Mouse (Mus musculus): ENCODE measurements around the gene Tnf. TPM values are rescaled to one million over a fixed set of nuclear protein-coding genes. Genes with fewer than 3 reads are reported as not detected.
A peak's percentile ranks its signal among the peaks of the same experiment; 100 is the strongest.

Tnf gene
- polyA plus RNA-seq, 1 experiment from 2014 or later: not detected

DNA sequence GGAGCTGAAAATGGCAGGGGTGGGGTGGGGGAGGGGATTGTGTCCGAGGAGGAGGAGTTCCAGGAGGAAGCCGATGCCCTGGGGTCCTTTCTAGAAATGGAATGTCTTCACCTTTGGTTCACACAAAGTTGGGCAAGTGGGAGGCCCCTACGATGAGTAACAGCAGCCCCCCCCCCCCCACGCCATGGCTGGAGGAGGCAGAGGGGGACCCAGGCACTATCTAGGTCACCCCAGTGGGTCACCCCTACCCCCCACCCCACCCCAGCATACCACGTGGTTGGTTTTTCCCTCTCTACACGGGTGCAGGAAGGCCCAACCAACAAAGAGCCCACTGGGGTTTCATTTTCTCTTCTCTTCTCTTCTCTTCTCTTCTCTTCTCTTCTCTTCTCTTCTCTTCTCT is 4.7 kb downstream of the Tnf start:
- H3K27ac ChIP-seq (replicated peaks in 1 of 2; ENCODE audit: control insufficient read depth in 1 of 2, insufficient read depth in 1 of 2, low read depth in 2 of 2, low read length in 2 of 2): no peak overlapping the region
- ATAC-seq (ENCODE audit: insufficient number of reproducible peaks, insufficient read depth, low FRiP score, low read depth): no peak
- no peaks in the 10 kb centered on the region for H3K9me3 ChIP-seq (ENCODE audit: control insufficient read depth, low read length)
- H3K9ac ChIP-seq (ENCODE audit: low read length): no peak overlapping the region
- peaks cover 5 to 11% of the 10 kb centered on the region in 2 experiments; a peak in 3 of 4 replicates for H3K4me1 ChIP-seq (ENCODE audit: control insufficient read depth in 2 of 2, insufficient read depth in 2 of 2, low read length in 2 of 2)
- H3K36me3 ChIP-seq (ENCODE audit: control insufficient read depth, insufficient read depth, low read length): no peaks in the 10 kb centered on the region
- no peak overlapping the region for H3K4me2 ChIP-seq (ENCODE audit: low read length)
- H3K4me3 ChIP-seq (ENCODE audit: control insufficient read depth in 1 of 2, insufficient read depth in 1 of 2, low read depth in 1 of 2, low read length in 2 of 2): no peak overlapping the region
- 36% methylated on average over 6 of the region's 6 CpGs for WGBS
- peaks cover 76% of the 10 kb centered on the region for H3K27me3 ChIP-seq (ENCODE audit: control insufficient read depth, insufficient read depth, low read length)

- Histone ChIP-seq H3K4me1 (ENCODE audit: control insufficient read depth in 2 of 2, insufficient read depth in 2 of 2, low read length in 2 of 2) (peaks cover 5 to 11% of the 10 kb centered on the region in 2 experiments; a peak in 3 of 4 replicates), H3K4me3 (ENCODE audit: control insufficient read depth in 1 of 2, insufficient read depth in 1 of 2, low read depth in 1 of 2, low read length in 2 of 2) (peak overlapping the region; percentile 35 to 45), H3K9me3 (ENCODE audit: control insufficient read depth, low read length) (no peaks in the 10 kb centered on the region), H3K36me3 (ENCODE audit: control insufficient read depth, insufficient read depth, low read length) (no peaks in the 10 kb centered on the region), H3K4me2 (ENCODE audit: low read length) (peak overlapping the region; percentile 84), H3K27me3 (ENCODE audit: control insufficient read depth, insufficient read depth, low read length) (peaks cover 69% of the 10 kb centered on the region), H3K9ac (ENCODE audit: low read length) (peak overlapping the region; percentile 65; the same call in 1 of the 2 replicates), H3K27ac (replicated peaks in 1 of 2; ENCODE audit: control insufficient read depth in 1 of 2, insufficient read depth in 1 of 2, low read depth in 2 of 2, low read length in 2 of 2) (no peak overlapping the region)
- 22% methylated on average over 9 of the region's 9 CpGs for WGBS
- no peak for ATAC-seq (ENCODE audit: insufficient number of reproducible peaks, insufficient read depth, low FRiP score, low read depth)
Observed at GRCm38 (mm10) chr17:35196321-35196641, 5.5 kb downstream of the Tnf start.

GRCm38 (mm10) chr17:35195631-35196320 is 6.0 kb downstream of the Tnf start:
- no peaks in the 10 kb centered on the region for H3K36me3 ChIP-seq (ENCODE audit: control insufficient read depth, insufficient read depth, low read length)
- 2% methylated on average over 66 of the region's 66 CpGs for WGBS
- peak overlapping the region; percentile 84 for H3K4me2 ChIP-seq (ENCODE audit: low read length)
- peaks cover 64% of the 10 kb centered on the region for H3K27me3 ChIP-seq (ENCODE audit: control insufficient read depth, insufficient read depth, low read length)
- H3K27ac ChIP-seq (replicated peaks in 1 of 2; ENCODE audit: control insufficient read depth in 1 of 2, insufficient read depth in 1 of 2, low read depth in 2 of 2, low read length in 2 of 2): no peak overlapping the region
- no peaks in the 10 kb centered on the region for H3K9me3 ChIP-seq (ENCODE audit: control insufficient read depth, low read length)
- peak overlapping the region; percentile 65 for H3K9ac ChIP-seq (ENCODE audit: low read length)
- ATAC-seq (ENCODE audit: insufficient number of reproducible peaks, insufficient read depth, low FRiP score, low read depth): peak; percentile 41; the same call in 1 of the 2 replicates
- peak overlapping the region; percentile 35 to 45 for H3K4me3 ChIP-seq (ENCODE audit: control insufficient read depth in 1 of 2, insufficient read depth in 1 of 2, low read depth in 1 of 2, low read length in 2 of 2)
- peaks cover 5 to 11% of the 10 kb centered on the region in 2 experiments; a peak in 3 of 4 replicates for H3K4me1 ChIP-seq (ENCODE audit: control insufficient read depth in 2 of 2, insufficient read depth in 2 of 2, low read length in 2 of 2)

DNA sequence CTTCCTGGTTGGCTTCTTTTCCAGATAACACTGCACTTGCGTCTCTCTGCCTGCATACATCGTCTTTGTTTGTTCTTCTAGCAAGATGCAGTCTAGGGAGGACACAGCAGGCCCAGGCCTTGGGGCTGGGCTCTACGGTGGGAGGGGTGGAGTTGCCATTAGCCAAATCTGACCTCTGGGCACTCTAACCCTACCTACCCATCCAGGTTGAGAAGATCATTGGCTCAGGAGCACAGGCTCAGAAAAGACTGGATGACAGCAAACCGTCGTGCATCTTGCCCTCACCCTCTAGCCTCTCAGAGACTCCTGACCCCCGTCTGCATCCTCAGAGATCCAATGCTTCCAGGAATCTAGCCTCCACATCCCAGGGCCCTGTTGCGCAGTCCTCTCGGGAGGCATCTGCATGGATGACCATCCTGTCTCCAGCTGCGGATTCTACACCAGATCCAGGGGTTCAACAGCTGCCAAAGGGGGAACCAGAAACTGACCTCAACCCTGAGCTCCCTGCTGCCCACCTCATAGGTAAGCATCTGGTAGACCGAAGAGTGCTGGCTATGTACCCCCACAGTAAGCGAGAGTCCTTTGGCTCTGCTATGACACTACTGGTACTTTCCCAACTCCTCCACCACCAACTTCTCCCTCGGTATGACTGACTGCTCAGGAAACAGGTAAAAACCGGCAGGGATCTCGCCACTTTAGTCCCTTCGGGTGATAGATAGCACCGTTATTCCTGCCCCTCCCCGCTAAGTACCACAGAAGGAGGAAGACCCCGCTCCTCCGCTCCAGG is 6.8 kb downstream of the Tnf start:
- Histone ChIP-seq H3K27me3 (ENCODE audit: control insufficient read depth, insufficient read depth, low read length) (peaks cover 57% of the 10 kb centered on the region), H3K27ac (replicated peaks in 1 of 2; ENCODE audit: control insufficient read depth in 1 of 2, insufficient read depth in 1 of 2, low read depth in 2 of 2, low read length in 2 of 2) (no peak overlapping the region), H3K9me3 (ENCODE audit: control insufficient read depth, low read length) (no peaks in the 10 kb centered on the region), H3K4me3 (ENCODE audit: control insufficient read depth in 1 of 2, insufficient read depth in 1 of 2, low read depth in 1 of 2, low read length in 2 of 2) (peak overlapping the region; percentile 35 to 45), H3K9ac (ENCODE audit: low read length) (peak overlapping the region; percentile 65), H3K4me2 (ENCODE audit: low read length) (peak overlapping the region; percentile 84), H3K4me1 (ENCODE audit: control insufficient read depth in 2 of 2, insufficient read depth in 2 of 2, low read length in 2 of 2) (peaks cover 5 to 11% of the 10 kb centered on the region in 2 experiments; a peak in 3 of 4 replicates), H3K36me3 (ENCODE audit: control insufficient read depth, insufficient read depth, low read length) (no peaks in the 10 kb centered on the region)
- ATAC-seq (ENCODE audit: insufficient number of reproducible peaks, insufficient read depth, low FRiP score, low read depth): no peak
- WGBS: 28% methylated on average over 19 of the region's 19 CpGs

- no peaks in the 10 kb centered on the region for H3K36me3 ChIP-seq (ENCODE audit: control insufficient read depth, insufficient read depth, low read length)
- H3K9ac ChIP-seq (ENCODE audit: low read length): no peak within 1 kb of the TSS; the same call in 1 of the 2 replicates
- H3K4me1 ChIP-seq (ENCODE audit: control insufficient read depth in 2 of 2, insufficient read depth in 2 of 2, low read length in 2 of 2): peaks cover 5 to 11% of the 10 kb centered on the region in 2 experiments; a peak in 3 of 4 replicates
- no peaks in the 10 kb centered on the region for H3K9me3 ChIP-seq (ENCODE audit: control insufficient read depth, low read length)
- peaks cover 49% of the 10 kb centered on the region for H3K27me3 ChIP-seq (ENCODE audit: control insufficient read depth, insufficient read depth, low read length)
- H3K4me3 ChIP-seq (ENCODE audit: control insufficient read depth in 1 of 2, insufficient read depth in 1 of 2, low read depth in 1 of 2, low read length in 2 of 2): peak within 1 kb of the TSS in 1 of 2 experiments; percentile 45; a peak in 2 of 4 replicates
- WGBS: 51% methylated on average over 28 of the region's 28 CpGs
- peak within 1 kb of the TSS; percentile 84 for H3K4me2 ChIP-seq (ENCODE audit: low read length)
- no peak for ATAC-seq (ENCODE audit: insufficient number of reproducible peaks, insufficient read depth, low FRiP score, low read depth)
- no peak within 1 kb of the TSS for H3K27ac ChIP-seq (replicated peaks in 1 of 2; ENCODE audit: control insufficient read depth in 1 of 2, insufficient read depth in 1 of 2, low read depth in 2 of 2, low read length in 2 of 2)
Observed at GRCm38 (mm10) chr17:35193881-35194843, 7.6 kb downstream of the Tnf start, which contains the start of gene Ltb. Ltb (plus strand) TSS chr17:35194439.

- no peak overlapping the region for H3K27ac ChIP-seq (replicated peaks in 1 of 2; ENCODE audit: control insufficient read depth in 1 of 2, insufficient read depth in 1 of 2, low read depth in 2 of 2, low read length in 2 of 2)
- H3K9me3 ChIP-seq (ENCODE audit: control insufficient read depth, low read length): no peaks in the 10 kb centered on the region
- H3K4me3 ChIP-seq (ENCODE audit: control insufficient read depth in 1 of 2, insufficient read depth in 1 of 2, low read depth in 1 of 2, low read length in 2 of 2): no peak overlapping the region
- ATAC-seq (ENCODE audit: insufficient number of reproducible peaks, insufficient read depth, low FRiP score, low read depth): no peak
- H3K9ac ChIP-seq (ENCODE audit: low read length): no peak overlapping the region
- peaks cover 5 to 11% of the 10 kb centered on the region in 2 experiments; a peak in 3 of 4 replicates for H3K4me1 ChIP-seq (ENCODE audit: control insufficient read depth in 2 of 2, insufficient read depth in 2 of 2, low read length in 2 of 2)
- 75% methylated on average over 5 of the region's 5 CpGs for WGBS
- no peaks in the 10 kb centered on the region for H3K36me3 ChIP-seq (ENCODE audit: control insufficient read depth, insufficient read depth, low read length)
- peaks cover 39% of the 10 kb centered on the region for H3K27me3 ChIP-seq (ENCODE audit: control insufficient read depth, insufficient read depth, low read length)
- no peak overlapping the region for H3K4me2 ChIP-seq (ENCODE audit: low read length)
Observed at GRCm38 (mm10) chr17:35192924-35193323, 8.9 kb downstream of the Tnf start.

GRCm38 (mm10) chr17:35191723-35192122 is 10.1 kb downstream of the Tnf start:
- no peak overlapping the region for H3K4me3 ChIP-seq (ENCODE audit: control insufficient read depth in 1 of 2, insufficient read depth in 1 of 2, low read depth in 1 of 2, low read length in 2 of 2)
- no peaks in the 10 kb centered on the region for H3K9me3 ChIP-seq (ENCODE audit: control insufficient read depth, low read length)
- no peak overlapping the region for H3K27ac ChIP-seq (replicated peaks in 1 of 2; ENCODE audit: control insufficient read depth in 1 of 2, insufficient read depth in 1 of 2, low read depth in 2 of 2, low read length in 2 of 2)
- no peak overlapping the region for H3K4me2 ChIP-seq (ENCODE audit: low read length)
- no peaks in the 10 kb centered on the region for H3K36me3 ChIP-seq (ENCODE audit: control insufficient read depth, insufficient read depth, low read length)
- H3K9ac ChIP-seq (ENCODE audit: low read length): no peak overlapping the region
- no peak for ATAC-seq (ENCODE audit: insufficient number of reproducible peaks, insufficient read depth, low FRiP score, low read depth)
- H3K4me1 ChIP-seq (ENCODE audit: control insufficient read depth in 2 of 2, insufficient read depth in 2 of 2, low read length in 2 of 2): peaks cover 5 to 11% of the 10 kb centered on the region in 2 experiments; a peak in 3 of 4 replicates
- WGBS: 57% methylated on average over 2 of the region's 2 CpGs
- peaks cover 34% of the 10 kb centered on the region for H3K27me3 ChIP-seq (ENCODE audit: control insufficient read depth, insufficient read depth, low read length)

Data from heart, embryonic 14.5 days (tissue).